Mouse (Mus musculus): ENCODE measurements around the gene Tenm4. TPM values are rescaled to one million over a fixed set of nuclear protein-coding genes. Genes with fewer than 3 reads are reported as not detected.

The Tenm4 gene
- polyA plus RNA-seq, 1 experiment from 2014 or later: 31.3 TPM

GRCm38 (mm10) chr7:96383686-96384528 lies 212.9 kb downstream of the Tenm4 start:
- DNase-seq (ENCODE audit: low spot score) (peak; percentile 42), ATAC-seq (ENCODE audit: low read depth) (no peak)
- 24% methylated on average over 6 of the region's 6 CpGs for WGBS
- H3K4me2 ChIP-seq (ENCODE audit: low read depth, low read length): no peak overlapping the region
- no peaks in the 10 kb centered on the region for H3K27me3 ChIP-seq (replicated peaks; ENCODE audit: control insufficient read depth, insufficient read depth, low read length)
- H3K9me3 ChIP-seq (ENCODE audit: control insufficient read depth, low read length): no peaks in the 10 kb centered on the region
- H3K27ac ChIP-seq (replicated peaks; ENCODE audit: low read depth, low read length): no peak overlapping the region
- H3K4me1 ChIP-seq (ENCODE audit: control insufficient read depth, insufficient read depth, low read length): peaks cover 8% of the 10 kb centered on the region; the same call in 1 of the 2 replicates
- H3K4me3 ChIP-seq (ENCODE audit: low read depth, low read length): no peak overlapping the region
- H3K36me3 ChIP-seq (ENCODE audit: control insufficient read depth, insufficient read depth, low read length): no peaks in the 10 kb centered on the region
- no peak overlapping the region for H3K9ac ChIP-seq (ENCODE audit: low read depth, low read length)

GRCm38 (mm10) chr7:96384726-96385500 lies 213.9 kb downstream of the Tenm4 start:
- 77% methylated on average over 11 of the region's 11 CpGs for WGBS
- no peaks in the 10 kb centered on the region for H3K9me3 ChIP-seq (ENCODE audit: control insufficient read depth, low read length)
- ATAC-seq (ENCODE audit: low read depth): no peak
- H3K27me3 ChIP-seq (replicated peaks; ENCODE audit: control insufficient read depth, insufficient read depth, low read length): no peaks in the 10 kb centered on the region
- H3K4me3 ChIP-seq (ENCODE audit: low read depth, low read length): no peak overlapping the region
- H3K9ac ChIP-seq (ENCODE audit: low read depth, low read length): no peak overlapping the region
- H3K36me3 ChIP-seq (ENCODE audit: control insufficient read depth, insufficient read depth, low read length): no peaks in the 10 kb centered on the region
- H3K4me1 ChIP-seq (ENCODE audit: control insufficient read depth, insufficient read depth, low read length): peaks cover 12% of the 10 kb centered on the region
- no peak overlapping the region for H3K4me2 ChIP-seq (ENCODE audit: low read depth, low read length)
- DNase-seq (ENCODE audit: low spot score): no peak
- no peak overlapping the region for H3K27ac ChIP-seq (replicated peaks; ENCODE audit: low read depth, low read length)

GRCm38 (mm10) chr7:96385850-96386249 lies 214.8 kb downstream of the Tenm4 start:
- H3K36me3 ChIP-seq (ENCODE audit: control insufficient read depth, insufficient read depth, low read length): no peaks in the 10 kb centered on the region
- peaks cover 14% of the 10 kb centered on the region for H3K4me1 ChIP-seq (ENCODE audit: control insufficient read depth, insufficient read depth, low read length)
- H3K4me3 ChIP-seq (ENCODE audit: low read depth, low read length): no peak overlapping the region
- no peak overlapping the region for H3K4me2 ChIP-seq (ENCODE audit: low read depth, low read length)
- ATAC-seq (ENCODE audit: low read depth) (no peak), DNase-seq (ENCODE audit: low spot score) (no peak)
- H3K9ac ChIP-seq (ENCODE audit: low read depth, low read length): no peak overlapping the region
- 77% methylated on average over 7 of the region's 7 CpGs for WGBS
- H3K9me3 ChIP-seq (ENCODE audit: control insufficient read depth, low read length): no peaks in the 10 kb centered on the region
- H3K27me3 ChIP-seq (replicated peaks; ENCODE audit: control insufficient read depth, insufficient read depth, low read length): no peaks in the 10 kb centered on the region
- H3K27ac ChIP-seq (replicated peaks; ENCODE audit: low read depth, low read length): no peak overlapping the region

DNA sequence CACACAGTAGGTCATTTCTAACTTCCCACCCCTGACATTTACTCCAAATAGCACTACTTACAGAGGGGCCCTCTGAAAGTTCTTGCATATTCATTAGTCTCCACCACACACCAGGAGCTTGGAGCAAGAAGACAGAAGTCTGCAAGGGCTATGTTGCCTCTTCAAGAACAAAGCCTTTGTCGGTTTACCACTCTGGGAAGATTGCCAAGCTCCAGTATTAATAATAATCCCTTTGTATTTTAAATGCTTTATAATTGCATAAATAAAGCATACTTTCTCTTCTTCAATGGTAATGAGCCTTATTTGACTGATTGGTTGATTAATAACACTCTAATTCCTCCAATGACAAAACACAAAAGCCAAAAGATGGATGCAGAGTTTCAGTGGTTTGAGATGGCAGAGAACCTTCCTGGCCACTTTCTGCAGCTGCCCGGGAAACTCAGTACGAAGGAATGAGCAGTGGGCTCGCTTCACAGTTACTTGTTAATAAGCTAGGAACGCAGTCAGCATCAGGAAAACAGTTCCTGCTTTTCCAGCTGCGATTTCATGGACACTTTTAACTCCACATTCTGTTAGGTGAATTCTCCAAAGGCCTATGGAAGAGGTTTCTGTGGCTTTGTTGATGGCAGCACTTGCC lies 219.1 kb downstream of the Tenm4 start:
- ATAC-seq (ENCODE audit: low read depth): no peak; the same call in 1 of the 2 replicates
- Histone ChIP-seq H3K4me2 (ENCODE audit: low read depth, low read length) (no peak overlapping the region), H3K4me1 (ENCODE audit: control insufficient read depth, insufficient read depth, low read length) (peaks cover 18% of the 10 kb centered on the region), H3K36me3 (ENCODE audit: control insufficient read depth, insufficient read depth, low read length) (no peaks in the 10 kb centered on the region), H3K27ac (replicated peaks; ENCODE audit: low read depth, low read length) (no peak overlapping the region), H3K4me3 (ENCODE audit: low read depth, low read length) (no peak overlapping the region), H3K9me3 (ENCODE audit: control insufficient read depth, low read length) (no peaks in the 10 kb centered on the region), H3K9ac (ENCODE audit: low read depth, low read length) (no peak overlapping the region), H3K27me3 (replicated peaks; ENCODE audit: control insufficient read depth, insufficient read depth, low read length) (no peaks in the 10 kb centered on the region)
- 60% methylated on average over 6 of the region's 6 CpGs for WGBS
- DNase-seq (ENCODE audit: low spot score): peak; percentile 68

DNA sequence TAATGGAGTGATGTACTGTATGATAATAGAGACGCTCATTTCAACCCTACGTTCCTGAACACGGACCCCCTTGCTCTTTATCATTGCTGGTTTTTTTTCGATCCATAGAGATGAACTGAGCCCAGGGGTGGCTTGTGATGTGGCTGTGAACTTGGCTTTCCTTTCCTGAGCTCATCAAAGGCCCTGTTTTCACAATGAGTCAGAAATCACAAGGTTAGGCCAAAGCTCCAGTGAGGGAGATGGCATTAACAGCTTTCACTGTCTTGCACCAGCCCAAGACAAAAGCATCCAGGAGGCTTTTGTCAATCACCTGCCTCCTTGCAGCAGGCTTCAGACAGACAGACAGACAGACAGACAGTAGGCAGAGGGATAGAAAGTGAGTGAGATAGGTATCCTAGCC lies 219.8 kb downstream of the Tenm4 start:
- Histone ChIP-seq H3K27ac (replicated peaks; ENCODE audit: low read depth, low read length) (no peak overlapping the region), H3K27me3 (replicated peaks; ENCODE audit: control insufficient read depth, insufficient read depth, low read length) (no peaks in the 10 kb centered on the region), H3K9me3 (ENCODE audit: control insufficient read depth, low read length) (no peaks in the 10 kb centered on the region), H3K4me3 (ENCODE audit: low read depth, low read length) (no peak overlapping the region), H3K9ac (ENCODE audit: low read depth, low read length) (no peak overlapping the region), H3K4me1 (ENCODE audit: control insufficient read depth, insufficient read depth, low read length) (peaks cover 18% of the 10 kb centered on the region), H3K4me2 (ENCODE audit: low read depth, low read length) (no peak overlapping the region), H3K36me3 (ENCODE audit: control insufficient read depth, insufficient read depth, low read length) (no peaks in the 10 kb centered on the region)
- 90% methylated on average over 4 of the region's 4 CpGs for WGBS
- no peak for ATAC-seq (ENCODE audit: low read depth)
- no peak for DNase-seq (ENCODE audit: low spot score)

DNA sequence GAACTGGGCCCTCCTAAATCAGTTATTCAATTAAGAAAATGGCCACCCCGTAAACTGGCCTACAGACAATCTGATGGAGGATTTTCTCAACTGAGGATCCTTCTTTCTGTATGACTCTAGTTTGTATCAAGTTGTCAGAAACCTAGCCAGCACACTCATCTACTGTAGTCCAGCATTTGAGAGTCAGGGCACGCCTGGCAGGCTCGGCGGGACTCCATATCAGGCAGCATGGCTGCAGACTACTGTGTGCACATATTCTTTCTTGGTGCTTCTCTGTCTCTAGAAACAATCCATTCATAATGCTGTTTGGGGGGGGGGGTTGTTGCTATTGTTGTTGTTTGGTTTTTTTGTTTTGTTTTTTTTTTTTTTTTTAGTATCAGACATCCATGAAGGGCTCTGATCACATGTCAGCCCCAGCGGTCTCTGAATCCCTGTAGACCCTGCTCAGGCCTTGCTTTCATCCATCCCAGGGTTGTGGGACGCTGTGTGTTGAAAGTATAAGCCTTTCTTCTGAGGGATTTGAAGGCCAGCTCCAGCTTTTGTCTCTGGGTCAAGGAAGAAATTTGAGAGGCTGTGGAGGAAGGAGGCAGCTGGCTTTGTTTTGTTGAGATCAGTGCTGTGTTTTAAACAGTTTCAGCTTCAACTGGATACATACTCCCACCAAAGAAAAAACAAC lies 220.9 kb downstream of the Tenm4 start:
- H3K27me3 ChIP-seq (replicated peaks; ENCODE audit: control insufficient read depth, insufficient read depth, low read length): no peaks in the 10 kb centered on the region
- no peaks in the 10 kb centered on the region for H3K36me3 ChIP-seq (ENCODE audit: control insufficient read depth, insufficient read depth, low read length)
- peaks cover 18% of the 10 kb centered on the region for H3K4me1 ChIP-seq (ENCODE audit: control insufficient read depth, insufficient read depth, low read length)
- DNase-seq (ENCODE audit: low spot score) (no peak), ATAC-seq (ENCODE audit: low read depth) (no peak)
- no peaks in the 10 kb centered on the region for H3K9me3 ChIP-seq (ENCODE audit: control insufficient read depth, low read length)
- no peak overlapping the region for H3K4me3 ChIP-seq (ENCODE audit: low read depth, low read length)
- no peak overlapping the region for H3K4me2 ChIP-seq (ENCODE audit: low read depth, low read length)
- no peak overlapping the region for H3K9ac ChIP-seq (ENCODE audit: low read depth, low read length)
- H3K27ac ChIP-seq (replicated peaks; ENCODE audit: low read depth, low read length): 0 out of 2 replicates have a peak overlapping the region, but pooled peaks have one; percentile 0
- 61% methylated on average over 6 of the region's 6 CpGs for WGBS

DNA sequence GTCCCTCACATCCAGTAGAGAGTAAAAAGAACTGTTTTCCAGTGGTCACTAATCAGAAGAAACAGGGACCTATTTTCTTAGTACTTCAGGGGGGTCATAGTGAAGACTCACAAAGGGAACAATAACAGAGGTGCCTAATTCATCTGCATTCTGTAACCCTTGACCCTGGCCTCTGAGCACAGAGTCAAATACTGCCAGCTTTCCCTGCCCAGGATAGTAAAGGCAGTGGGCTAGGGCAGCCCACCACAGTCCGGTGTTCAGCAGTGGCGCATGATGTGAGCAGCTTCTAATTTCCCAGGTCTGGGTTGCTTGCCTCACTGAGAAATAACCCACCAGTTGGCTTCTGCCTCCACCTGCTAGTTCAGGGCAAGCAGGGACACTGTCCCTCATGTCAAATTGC lies 221.6 kb downstream of the Tenm4 start:
- Histone ChIP-seq H3K27me3 (replicated peaks; ENCODE audit: control insufficient read depth, insufficient read depth, low read length) (no peaks in the 10 kb centered on the region), H3K4me3 (ENCODE audit: low read depth, low read length) (no peak overlapping the region), H3K9me3 (ENCODE audit: control insufficient read depth, low read length) (no peaks in the 10 kb centered on the region), H3K4me2 (ENCODE audit: low read depth, low read length) (no peak overlapping the region), H3K4me1 (ENCODE audit: control insufficient read depth, insufficient read depth, low read length) (peaks cover 18% of the 10 kb centered on the region), H3K27ac (replicated peaks; ENCODE audit: low read depth, low read length) (no peak overlapping the region), H3K36me3 (ENCODE audit: control insufficient read depth, insufficient read depth, low read length) (no peaks in the 10 kb centered on the region), H3K9ac (ENCODE audit: low read depth, low read length) (no peak overlapping the region)
- no peak for DNase-seq (ENCODE audit: low spot score)
- 67% methylated on average over 2 of the region's 2 CpGs for WGBS
- ATAC-seq (ENCODE audit: low read depth): no peak; the same call in 1 of the 2 replicates

DNA sequence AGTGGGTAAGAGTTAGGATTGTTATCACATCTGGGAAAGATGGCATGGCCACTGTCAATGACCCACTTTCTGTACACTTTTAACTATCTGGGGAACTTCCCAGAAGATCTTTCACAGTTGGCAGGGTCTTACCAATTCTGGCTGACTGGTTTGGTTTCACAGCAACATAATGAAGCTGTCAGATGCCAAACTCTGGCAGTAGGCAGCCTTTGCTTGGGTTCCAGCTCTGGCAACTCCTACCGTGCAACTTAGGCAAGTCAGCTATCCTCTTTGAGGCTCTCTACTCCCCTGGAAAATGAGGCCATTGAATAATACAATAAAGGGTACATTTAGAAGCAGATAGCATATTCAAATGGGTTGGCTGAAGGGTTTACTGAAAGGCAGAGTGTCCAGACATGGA lies 226.9 kb downstream of the Tenm4 start:
- no peak for ATAC-seq (ENCODE audit: low read depth)
- no peak for DNase-seq (ENCODE audit: low spot score)
- Histone ChIP-seq H3K27me3 (replicated peaks; ENCODE audit: control insufficient read depth, insufficient read depth, low read length) (no peaks in the 10 kb centered on the region), H3K36me3 (ENCODE audit: control insufficient read depth, insufficient read depth, low read length) (no peaks in the 10 kb centered on the region), H3K4me2 (ENCODE audit: low read depth, low read length) (no peak overlapping the region), H3K4me1 (ENCODE audit: control insufficient read depth, insufficient read depth, low read length) (no peaks in the 10 kb centered on the region), H3K9me3 (ENCODE audit: control insufficient read depth, low read length) (no peaks in the 10 kb centered on the region), H3K9ac (ENCODE audit: low read depth, low read length) (no peak overlapping the region), H3K4me3 (ENCODE audit: low read depth, low read length) (no peak overlapping the region), H3K27ac (replicated peaks; ENCODE audit: low read depth, low read length) (no peak overlapping the region)
- 71% methylated on average over 1 of the region's 1 CpGs for WGBS
